Mouse (Mus musculus): Measurements from ENCODE around the gene Pikfyve. TPM values are rescaled to one million over a fixed set of nuclear protein-coding genes. Genes with fewer than 3 reads are reported as not detected.

Gene Pikfyve
- total RNA-seq, 1 experiment = 30.4 TPM

DNA sequence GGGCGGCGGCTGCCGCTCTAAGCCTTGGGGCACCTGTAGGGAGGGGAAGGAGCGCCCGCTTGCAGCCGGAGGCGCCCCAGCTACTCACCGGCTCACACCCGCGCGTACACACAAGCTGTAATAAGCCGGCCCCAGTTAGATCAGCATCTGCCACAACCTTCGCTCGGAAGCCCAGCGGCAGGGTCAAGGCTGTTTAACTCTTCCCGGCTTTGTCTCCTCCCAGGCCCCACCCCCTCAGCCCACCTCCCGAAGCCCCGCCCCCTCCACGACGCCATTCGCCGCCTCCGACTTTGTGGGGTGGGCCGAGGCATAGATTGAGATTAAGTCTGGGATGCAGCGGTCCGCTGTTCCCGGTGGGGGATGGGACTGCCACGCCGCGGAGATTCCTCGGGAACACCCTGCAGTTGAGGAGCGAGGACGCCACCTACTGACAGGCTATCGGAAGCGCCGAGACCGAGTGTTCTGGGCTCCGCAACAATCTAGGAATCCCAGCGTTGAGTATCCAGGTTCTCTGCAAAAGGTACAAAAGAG, 7.5 kb upstream of the Pikfyve start:
- Histone ChIP-seq H3K9ac (ENCODE audit: insufficient read depth, low read depth, low read length, poor library complexity, severe bottlenecking) (peak overlapping the region; percentile 81), H3K4me3 (ENCODE audit: insufficient read depth in 1 of 2, low read depth in 1 of 2, low read length in 2 of 2, poor library complexity in 1 of 2, severe bottlenecking in 1 of 2) (peak overlapping the region; percentile 86 to 96), H3K36me3 (ENCODE audit: control insufficient read depth, insufficient read depth, low read length, poor library complexity, severe bottlenecking) (peaks cover 3% of the 10 kb centered on the region), H3K4me1 (ENCODE audit: control insufficient read depth in 2 of 2, insufficient read depth in 2 of 2, low read length in 2 of 2, poor library complexity in 1 of 2) (peaks cover 0 to 3% of the 10 kb centered on the region in 2 experiments; a peak in 1 of 4 replicates), H3K27ac (ENCODE audit: insufficient read depth, low read depth, low read length, poor library complexity, severe bottlenecking) (peak overlapping the region; percentile 88), H3K9me3 (ENCODE audit: control insufficient read depth, insufficient read depth, low read depth, low read length) (no peaks in the 10 kb centered on the region)
- in situ Hi-C loops (cut with MboI; ENCODE audit: low sequenced_read_pairs in 2 of 2, unreplicated experiment in 2 of 2) = no loop called here
- TF ChIP-seq ZNF384 (IDR thresholded peaks at IDR 0.05; ENCODE audit: low read depth, low read length) = no peak
- TF ChIP-seq HCFC1 (IDR thresholded peaks at IDR 0.05; ENCODE audit: borderline replicate concordance, insufficient read depth, low read length) = peak; percentile 22; the same call in 1 of the 2 replicates
- no peak for TF ChIP-seq MAFK (IDR thresholded peaks at IDR 0.05; ENCODE audit: insufficient read depth, low read depth, low read length)
- TF ChIP-seq ZC3H11A (IDR thresholded peaks at IDR 0.05; ENCODE audit: borderline replicate concordance, low read depth, low read length) = no peak
- TF ChIP-seq CHD2 (IDR thresholded peaks at IDR 0.05; ENCODE audit: low read depth, low read length) = peak; percentile 67
- peak; percentile 98 for DNase-seq (ENCODE audit: low read depth, low spot score)

DNA sequence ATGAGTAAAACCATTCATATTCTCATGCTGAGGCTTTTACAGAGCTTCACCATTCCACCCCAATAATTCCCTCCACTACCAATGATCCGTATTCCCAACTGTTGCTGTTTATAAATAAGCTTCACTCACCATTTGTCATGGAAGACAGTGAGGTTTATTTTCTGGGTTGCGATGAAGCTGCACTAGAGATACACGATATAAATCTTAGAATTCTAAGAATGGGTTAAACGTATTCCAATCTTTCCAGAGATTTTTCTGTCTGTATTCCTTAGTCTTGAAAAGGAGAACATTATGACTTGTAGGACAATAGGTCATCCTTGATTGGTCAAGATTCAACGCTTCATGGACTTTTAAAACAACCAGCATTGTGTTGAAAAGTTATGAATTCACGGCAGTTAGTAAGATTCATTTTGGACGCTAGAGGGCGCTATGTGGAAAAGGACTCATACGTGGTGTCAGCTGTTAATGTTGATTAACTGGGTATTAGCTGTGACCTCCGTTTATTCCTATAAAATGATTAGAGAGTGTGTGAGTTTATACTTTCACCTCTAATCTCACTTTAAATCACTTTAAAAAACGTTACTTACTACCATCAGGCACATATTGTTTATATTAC, 6.7 kb upstream of the Pikfyve start:
- Histone ChIP-seq H3K9me3 (ENCODE audit: control insufficient read depth, insufficient read depth, low read depth, low read length) (no peaks in the 10 kb centered on the region), H3K4me3 (ENCODE audit: insufficient read depth in 1 of 2, low read depth in 1 of 2, low read length in 2 of 2, poor library complexity in 1 of 2, severe bottlenecking in 1 of 2) (peak overlapping the region; percentile 54 to 66), H3K27ac (ENCODE audit: insufficient read depth, low read depth, low read length, poor library complexity, severe bottlenecking) (no peak overlapping the region; the same call in 1 of the 2 replicates), H3K9ac (ENCODE audit: insufficient read depth, low read depth, low read length, poor library complexity, severe bottlenecking) (peak overlapping the region; percentile 72; the same call in 1 of the 2 replicates), H3K36me3 (ENCODE audit: control insufficient read depth, insufficient read depth, low read length, poor library complexity, severe bottlenecking) (no peaks in the 10 kb centered on the region; the same call in 1 of the 2 replicates), H3K4me1 (ENCODE audit: control insufficient read depth in 2 of 2, insufficient read depth in 2 of 2, low read length in 2 of 2, poor library complexity in 1 of 2) (peaks cover 0 to 3% of the 10 kb centered on the region in 2 experiments; a peak in 1 of 4 replicates)
- TF ChIP-seq HCFC1 (IDR thresholded peaks at IDR 0.05; ENCODE audit: borderline replicate concordance, insufficient read depth, low read length) (no peak), ZNF384 (IDR thresholded peaks at IDR 0.05; ENCODE audit: low read depth, low read length) (no peak), MAFK (IDR thresholded peaks at IDR 0.05; ENCODE audit: insufficient read depth, low read depth, low read length) (0 out of 2 replicates have a peak, but pooled peaks have one; percentile 8), CHD2 (IDR thresholded peaks at IDR 0.05; ENCODE audit: low read depth, low read length) (no peak)
- DNase-seq (ENCODE audit: low read depth, low spot score) = peak; percentile 75
- in situ Hi-C loops (cut with MboI; ENCODE audit: low sequenced_read_pairs in 2 of 2, unreplicated experiment in 2 of 2) = no loop called here

DNA sequence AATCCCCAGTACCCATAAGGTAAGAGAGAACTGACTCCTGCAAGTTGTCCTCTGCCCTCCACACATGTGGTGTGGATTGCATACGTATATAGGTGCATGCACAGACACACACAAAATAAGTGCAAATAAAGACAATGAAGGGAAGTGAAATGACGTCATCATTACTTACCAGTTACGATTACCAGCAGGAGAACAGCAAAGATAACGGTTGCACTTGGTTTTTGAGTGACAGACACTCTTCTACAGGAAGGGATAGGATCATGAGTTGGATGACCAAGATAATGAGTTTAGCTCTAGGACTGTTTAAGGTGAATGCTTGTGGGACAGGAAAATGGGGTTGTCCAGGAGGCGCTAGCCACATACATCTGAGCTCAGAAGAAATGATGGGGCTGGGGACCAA, 5.0 kb upstream of the Pikfyve start:
- in situ Hi-C loops (cut with MboI; ENCODE audit: low sequenced_read_pairs in 2 of 2, unreplicated experiment in 2 of 2) = no loop called here
- no peak overlapping the region for H3K4me3 ChIP-seq (ENCODE audit: insufficient read depth in 1 of 2, low read depth in 1 of 2, low read length in 2 of 2, poor library complexity in 1 of 2, severe bottlenecking in 1 of 2)
- no peaks in the 10 kb centered on the region for H3K36me3 ChIP-seq (ENCODE audit: control insufficient read depth, insufficient read depth, low read length, poor library complexity, severe bottlenecking)
- no peak overlapping the region for H3K9ac ChIP-seq (ENCODE audit: insufficient read depth, low read depth, low read length, poor library complexity, severe bottlenecking)
- H3K9me3 ChIP-seq (ENCODE audit: control insufficient read depth, insufficient read depth, low read depth, low read length) = no peaks in the 10 kb centered on the region
- no peak for DNase-seq (ENCODE audit: low read depth, low spot score)
- peaks cover 3% of the 10 kb centered on the region in 2 experiments; a peak in 3 of 4 replicates for H3K4me1 ChIP-seq (ENCODE audit: control insufficient read depth in 2 of 2, insufficient read depth in 2 of 2, low read length in 2 of 2, poor library complexity in 1 of 2)
- H3K27ac ChIP-seq (ENCODE audit: insufficient read depth, low read depth, low read length, poor library complexity, severe bottlenecking) = no peak overlapping the region
- no peak for TF ChIP-seq MAFK (IDR thresholded peaks at IDR 0.05; ENCODE audit: insufficient read depth, low read depth, low read length)
- TF ChIP-seq ZC3H11A (IDR thresholded peaks at IDR 0.05; ENCODE audit: borderline replicate concordance, low read depth, low read length) = no peak
- no peak for TF ChIP-seq CHD2 (IDR thresholded peaks at IDR 0.05; ENCODE audit: low read depth, low read length)
- no peak for TF ChIP-seq HCFC1 (IDR thresholded peaks at IDR 0.05; ENCODE audit: borderline replicate concordance, insufficient read depth, low read length)
- TF ChIP-seq ZNF384 (IDR thresholded peaks at IDR 0.05; ENCODE audit: low read depth, low read length) = no peak

DNA sequence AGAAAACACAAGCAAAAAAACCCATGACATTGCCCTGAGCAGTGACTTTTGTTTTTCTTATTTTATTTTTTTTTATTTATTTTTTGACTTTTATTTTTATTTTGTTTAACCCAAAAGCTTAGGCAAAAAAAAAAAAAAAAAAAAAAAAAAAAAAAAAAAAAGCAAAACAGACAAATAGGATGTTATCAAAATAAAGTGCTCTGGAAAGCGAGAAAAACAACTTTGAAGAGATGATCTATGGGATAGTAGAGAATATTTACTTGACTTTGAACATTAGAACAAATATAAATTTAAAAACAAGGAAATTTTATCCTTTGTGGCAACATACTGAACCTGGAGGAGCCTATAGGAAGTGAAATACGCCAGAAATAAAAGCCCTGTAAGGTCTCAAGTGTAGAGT, 2.5 kb upstream of the Pikfyve start:
- Histone ChIP-seq H3K9ac (ENCODE audit: insufficient read depth, low read depth, low read length, poor library complexity, severe bottlenecking) (no peak overlapping the region), H3K4me3 (ENCODE audit: insufficient read depth in 1 of 2, low read depth in 1 of 2, low read length in 2 of 2, poor library complexity in 1 of 2, severe bottlenecking in 1 of 2) (no peak overlapping the region), H3K9me3 (ENCODE audit: control insufficient read depth, insufficient read depth, low read depth, low read length) (no peaks in the 10 kb centered on the region), H3K4me1 (ENCODE audit: control insufficient read depth in 2 of 2, insufficient read depth in 2 of 2, low read length in 2 of 2, poor library complexity in 1 of 2) (peaks cover 4 to 6% of the 10 kb centered on the region in 2 experiments; a peak in 2 of 4 replicates), H3K36me3 (ENCODE audit: control insufficient read depth, insufficient read depth, low read length, poor library complexity, severe bottlenecking) (no peaks in the 10 kb centered on the region), H3K27ac (ENCODE audit: insufficient read depth, low read depth, low read length, poor library complexity, severe bottlenecking) (no peak overlapping the region)
- in situ Hi-C loops (cut with MboI; ENCODE audit: low sequenced_read_pairs in 2 of 2, unreplicated experiment in 2 of 2) = no loop called here
- DNase-seq (ENCODE audit: low read depth, low spot score) = no peak
- TF ChIP-seq CHD2 (IDR thresholded peaks at IDR 0.05; ENCODE audit: low read depth, low read length) = no peak
- no peak for TF ChIP-seq MAFK (IDR thresholded peaks at IDR 0.05; ENCODE audit: insufficient read depth, low read depth, low read length)
- no peak for TF ChIP-seq HCFC1 (IDR thresholded peaks at IDR 0.05; ENCODE audit: borderline replicate concordance, insufficient read depth, low read length)
- TF ChIP-seq ZNF384 (IDR thresholded peaks at IDR 0.05; ENCODE audit: low read depth, low read length) = peak; percentile 62; the same call in 1 of the 2 replicates
- TF ChIP-seq ZC3H11A (IDR thresholded peaks at IDR 0.05; ENCODE audit: borderline replicate concordance, low read depth, low read length) = no peak

All from ES-E14 (cell line).